Mouse (Mus musculus) liver, embryonic 18 days (tissue): ENCODE data around the gene Pou6f1. TPM values are rescaled to one million over a fixed set of nuclear protein-coding genes. Genes with fewer than 3 reads are reported as not detected.

Experiments used
- polyA plus RNA-seq: library from polyadenylated mRNA; depleted of rRNA; stranded (reverse); fragments of >200 nt; gene quantifications from 2 replicates; pipeline ENCODE4 v1.2.3, GENCODE M21; 2012; rRNA removed

The Pou6f1 gene
- 1.00 and 1.2 TPM in 2 replicates for polyA plus RNA-seq

DNA sequence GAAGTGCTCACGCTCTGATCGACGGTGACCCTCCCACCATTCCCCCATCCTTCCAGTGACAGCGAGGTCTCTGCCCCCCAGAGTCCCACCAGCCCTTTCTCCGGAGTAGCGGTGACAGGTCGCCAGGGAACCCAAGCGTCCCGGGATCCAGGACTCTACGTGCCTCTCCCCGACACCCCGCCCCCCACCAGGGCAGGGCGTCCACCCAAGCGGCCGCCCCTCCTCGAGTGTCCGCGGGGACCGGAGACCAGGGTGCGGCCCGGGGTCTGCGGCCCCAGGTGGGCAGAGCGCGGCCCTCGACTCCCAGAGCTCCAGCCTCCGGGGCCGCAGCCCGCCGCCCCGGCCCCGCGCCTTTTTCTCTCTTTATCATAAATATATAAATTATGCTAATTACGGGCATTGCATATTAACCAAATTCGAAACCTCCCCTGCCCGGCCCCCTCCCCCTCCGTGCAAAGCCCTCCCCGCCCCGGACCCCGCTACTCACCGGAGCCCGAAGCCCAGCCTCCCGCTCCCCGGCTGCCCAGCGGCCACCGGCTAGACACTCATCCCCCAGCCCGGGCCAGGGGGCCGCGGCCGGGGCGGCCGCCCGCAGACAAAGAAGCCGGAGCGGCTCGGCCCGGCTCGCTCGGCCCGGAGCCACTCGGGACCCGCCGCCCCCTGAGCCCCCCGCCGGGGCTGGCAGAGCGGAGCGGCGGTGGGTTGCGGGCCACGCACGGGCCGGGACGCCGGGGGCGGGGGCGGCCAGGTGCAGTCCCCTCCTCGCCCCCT is at the start of gene Pou6f1:
Gene Pou6f1 (minus strand): TSS at position 709 of the 771 bp plus-strand sequence.

DNA sequence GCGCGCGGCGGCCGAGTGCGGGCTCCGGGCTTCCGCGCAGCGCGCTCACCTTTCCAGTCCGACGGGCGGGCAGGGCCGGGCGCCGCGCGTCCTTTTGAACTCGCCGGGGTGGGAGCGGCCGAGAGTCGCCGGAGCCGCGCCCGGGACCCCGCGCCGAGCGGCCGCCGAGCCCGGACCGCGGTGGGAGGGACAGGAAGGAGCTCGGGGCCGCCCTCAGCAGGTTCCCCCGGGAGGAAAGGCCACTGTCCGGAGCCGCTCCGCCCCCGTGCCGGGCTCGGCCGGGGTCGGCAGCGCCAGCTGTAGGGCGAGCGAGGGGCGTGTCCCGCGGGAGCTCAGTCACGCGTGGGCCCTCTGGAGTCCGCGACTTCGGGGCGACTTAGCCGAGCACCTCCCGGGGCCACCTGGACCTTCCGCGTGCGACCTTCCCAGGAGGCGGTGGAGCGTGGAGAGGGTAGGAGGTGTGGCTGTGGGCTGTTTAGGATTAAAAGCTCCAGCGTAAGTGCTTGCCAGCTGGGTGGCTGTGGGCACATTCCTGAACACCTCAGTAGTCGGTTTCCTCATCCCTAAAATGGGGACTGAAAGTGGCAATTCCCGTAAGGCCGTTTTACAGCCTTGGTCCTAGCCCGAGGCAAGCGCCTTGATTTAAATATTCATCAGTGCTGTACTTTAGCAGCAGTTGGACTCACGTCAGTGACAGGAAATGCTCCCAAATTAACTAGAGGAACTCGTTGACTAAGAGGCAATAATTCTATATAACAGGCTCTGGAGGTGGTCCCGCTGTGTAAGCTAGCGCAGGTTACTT is 37.1 kb upstream of the Pou6f1 start, which contains the start of gene Smagp:
Gene Smagp (minus strand): TSS at position 241 of the 802 bp plus-strand sequence.

DNA sequence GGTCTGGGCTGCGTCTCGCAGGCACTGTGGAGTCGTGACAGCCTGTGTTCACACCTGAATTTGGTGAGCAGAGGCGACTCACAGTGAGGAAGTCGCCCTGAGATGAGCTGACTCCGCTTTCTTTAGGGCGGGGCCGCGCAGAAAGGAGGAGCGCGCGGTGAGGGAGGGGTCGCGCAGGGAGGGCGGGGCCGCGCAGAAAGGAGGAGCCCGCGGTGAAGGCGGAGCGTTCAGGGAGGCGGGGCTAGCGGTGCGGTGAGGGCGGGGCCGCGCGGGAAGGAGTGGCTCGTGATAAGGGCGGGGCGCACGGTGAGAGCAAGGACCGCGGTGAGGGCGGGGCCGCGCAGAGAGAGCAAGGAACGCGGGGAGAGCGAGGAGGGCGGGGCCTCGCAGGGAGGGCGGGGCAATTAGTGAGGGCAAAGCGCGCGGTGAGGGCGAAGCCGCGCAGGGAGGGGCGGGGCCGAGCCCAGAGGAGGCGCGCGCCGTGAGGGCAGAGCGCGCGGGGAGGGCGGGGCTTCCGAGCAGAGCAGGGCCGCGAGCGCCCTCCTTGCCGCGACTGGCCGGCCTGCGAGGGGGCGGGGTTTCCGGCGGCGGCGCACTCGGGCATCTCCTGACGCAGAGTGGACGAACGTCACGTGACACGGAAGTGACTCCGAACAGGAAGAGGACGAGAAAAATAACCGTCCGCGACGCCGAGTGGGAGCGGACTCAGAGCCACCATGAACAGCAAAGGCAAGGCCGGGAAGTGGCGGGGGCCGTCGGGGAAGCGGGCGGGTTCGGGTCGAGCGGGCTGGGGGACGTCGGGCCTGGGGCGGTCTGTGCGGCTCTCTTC is 15.4 kb upstream of the Pou6f1 start, which contains the start of gene Dazap2:
Gene Dazap2 (plus strand): TSS at position 354 of the 829 bp plus-strand sequence.

DNA sequence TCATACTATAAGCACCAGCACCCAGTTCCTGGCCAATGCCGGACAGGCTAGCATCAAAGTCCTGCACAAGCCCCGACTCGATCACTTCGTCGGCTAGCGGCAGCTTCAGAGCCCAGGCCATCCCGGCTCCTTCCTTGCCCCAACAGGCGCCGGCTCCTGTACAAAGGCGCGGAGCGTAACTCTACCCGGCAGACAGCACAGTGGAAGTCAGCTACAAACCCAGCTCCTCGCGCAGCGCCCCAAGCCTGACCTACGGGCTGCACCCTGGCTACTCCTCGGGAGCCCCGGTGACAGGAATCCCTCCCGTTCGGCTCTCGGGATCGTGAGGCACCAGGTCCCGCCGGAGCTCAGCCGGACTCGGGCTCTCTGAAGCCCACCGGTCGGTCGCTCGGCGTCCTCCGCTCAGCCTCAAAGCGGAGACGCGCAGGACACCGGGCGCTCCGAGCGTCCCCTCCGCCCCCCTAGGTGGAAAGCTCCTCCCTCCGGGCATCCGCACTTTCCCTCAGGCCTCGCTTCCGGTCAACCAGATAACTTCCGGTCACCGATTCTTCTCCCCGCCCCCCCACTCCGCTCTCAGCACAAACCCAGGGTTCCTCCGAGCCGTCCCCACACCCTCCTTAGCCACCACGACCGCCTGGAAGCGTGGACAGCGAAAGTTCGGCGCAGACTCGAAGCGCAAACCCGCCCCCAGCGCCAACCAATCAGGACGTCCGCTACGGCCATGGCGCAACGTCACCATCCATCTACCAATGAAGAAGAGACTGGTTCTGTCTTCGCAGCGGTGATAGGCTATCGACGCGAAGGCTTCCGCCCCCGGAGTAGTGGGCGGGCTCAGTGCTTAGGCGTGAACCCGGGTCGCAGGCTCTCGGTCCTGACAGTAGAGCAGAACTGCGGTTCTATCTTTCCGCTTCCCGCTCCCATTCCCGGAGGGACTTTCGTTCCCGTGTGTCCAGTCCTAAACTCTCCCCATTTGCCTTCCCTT is 48.2 kb downstream of the Pou6f1 start, which contains the start of gene Tfcp2:
Gene Tfcp2 (minus strand): TSS at position 683 of the 982 bp plus-strand sequence.

Other genes with a start within 250 kb of the Pou6f1 start
- 0.20 and 0.24 TPM in 2 replicates for gene Methig1, start 246.8 kb downstream of the Pou6f1 start, polyA plus RNA-seq
- gene Mettl7a2, start 246.8 kb downstream of the Pou6f1 start, polyA plus RNA-seq, result 0.02 TPM in 2 replicates
- gene Higd1c, start 235.4 kb downstream of the Pou6f1 start, polyA plus RNA-seq, result not detected in 2 replicates
- 0.02 TPM in 1 of 2 replicates, not detected in the other for gene Gm5475, start 177.8 kb downstream of the Pou6f1 start, polyA plus RNA-seq
- gene Slc11a2, start 174.9 kb downstream of the Pou6f1 start, polyA plus RNA-seq, result 23.7 and 25.7 TPM in 2 replicates
- 36.6 and 45.0 TPM in 2 replicates for gene Letmd1, start 131.0 kb downstream of the Pou6f1 start, polyA plus RNA-seq
- 0.97 and 1.1 TPM in 2 replicates for gene Csrnp2, start 104.5 kb downstream of the Pou6f1 start, polyA plus RNA-seq
- 2.9 and 3.3 TPM in 2 replicates for gene Tfcp2, start 48.0 kb downstream of the Pou6f1 start, polyA plus RNA-seq
- gene Dazap2, start 15.4 kb upstream of the Pou6f1 start, polyA plus RNA-seq, result 109 and 114 TPM in 2 replicates
- gene Smagp, start 37.0 kb upstream of the Pou6f1 start, polyA plus RNA-seq, result 18.8 and 19.7 TPM in 2 replicates
- gene Bin2, start 69.6 kb upstream of the Pou6f1 start, polyA plus RNA-seq, result 14.9 and 19.2 TPM in 2 replicates
- 48.2 and 67.5 TPM in 2 replicates for gene Cela1, start 87.9 kb upstream of the Pou6f1 start, polyA plus RNA-seq
- 0.91 and 1.0 TPM in 2 replicates for gene Galnt6, start 129.4 kb upstream of the Pou6f1 start, polyA plus RNA-seq
- gene Slc4a8, start 161.8 kb upstream of the Pou6f1 start, polyA plus RNA-seq, result 0.48 and 0.73 TPM in 2 replicates